Mouse (Mus musculus) lung, postnatal 0 days (tissue): ENCODE data around the gene Tldc1.
A peak's percentile ranks its signal among the peaks of the same experiment; 100 is the strongest.

ENCODE experiments used
- CTCF ChIP-seq: IDR thresholded peaks from 2 replicates; pipeline ENCODE4 v1.5.1; 2016; ENCODE audit warnings: antibody characterized with exemption, mild to moderate bottlenecking
- EP300 ChIP-seq: IDR thresholded peaks from 2 replicates; pipeline ENCODE4 v1.6.1; 2016; ENCODE audit warnings: antibody characterized with exemption, mild to moderate bottlenecking, control low read depth

- TF ChIP-seq CTCF (no peak), EP300 (0 out of 2 replicates have a peak, but pooled peaks have one; percentile 17)
These were observed 49.5 kb upstream of the Tldc1 start for GRCm38 (mm10) chr8:119827721-119828153.
